Mouse (Mus musculus): Measurements from ENCODE around the gene Tnfaip3. TPM values are rescaled to one million over a fixed set of nuclear protein-coding genes. Genes with fewer than 3 reads are reported as not detected.

Tnfaip3 gene
- polyA plus RNA-seq, 1 experiment from 2014 or later = 1.9 TPM

- Histone ChIP-seq H3K9me3 (no peaks in the 10 kb centered on the region), H3K4me2 (no peak overlapping the region), H3K36me3 (no peaks in the 10 kb centered on the region), H3K27ac (no peak overlapping the region), H3K4me1 (replicated peaks) (0 out of 2 replicates have a peak, but pooled peaks cover 6% of the 10 kb centered on the region), H3K4me3 (no peak overlapping the region), H3K27me3 (no peaks in the 10 kb centered on the region), H3K9ac (no peak overlapping the region)
- ATAC-seq (ENCODE audit: low FRiP score) = no peak
- 27% methylated on average over 2 of the region's 2 CpGs for WGBS
Observed at GRCm38 (mm10) chr10:18987046-18987906, 28.2 kb downstream of the Tnfaip3 start.

GRCm38 (mm10) chr10:18985516-18985915 lies 29.9 kb downstream of the Tnfaip3 start:
- no peak overlapping the region for H3K4me3 ChIP-seq
- no peaks in the 10 kb centered on the region for H3K9me3 ChIP-seq
- H3K9ac ChIP-seq = no peak overlapping the region
- no peak overlapping the region for H3K4me2 ChIP-seq
- no peak overlapping the region for H3K27ac ChIP-seq
- no peak for ATAC-seq (ENCODE audit: low FRiP score)
- WGBS = 88% methylated on average over 3 of the region's 3 CpGs
- no peaks in the 10 kb centered on the region for H3K36me3 ChIP-seq
- H3K27me3 ChIP-seq = no peaks in the 10 kb centered on the region
- H3K4me1 ChIP-seq (replicated peaks) = 0 out of 2 replicates have a peak, but pooled peaks cover 6% of the 10 kb centered on the region

- H3K4me3 ChIP-seq = no peak overlapping the region
- H3K36me3 ChIP-seq = no peaks in the 10 kb centered on the region
- H3K9me3 ChIP-seq = no peaks in the 10 kb centered on the region
- 85% methylated on average over 6 of the region's 6 CpGs for WGBS
- no peak overlapping the region for H3K9ac ChIP-seq
- H3K4me2 ChIP-seq = no peak overlapping the region
- H3K27ac ChIP-seq = no peak overlapping the region
- no peak for ATAC-seq (ENCODE audit: low FRiP score)
- H3K4me1 ChIP-seq (replicated peaks) = 0 out of 2 replicates have a peak, but pooled peaks cover 6% of the 10 kb centered on the region
- no peaks in the 10 kb centered on the region for H3K27me3 ChIP-seq
Observed at GRCm38 (mm10) chr10:18983514-18983913, 31.9 kb downstream of the Tnfaip3 start.

- WGBS = 88% methylated on average over 3 of the region's 3 CpGs
- no peak overlapping the region for H3K27ac ChIP-seq
Observed at GRCm38 (mm10) chr10:18974486-18974885, 41.0 kb downstream of the Tnfaip3 start.

GRCm38 (mm10) chr10:18966893-18967292 lies 48.6 kb downstream of the Tnfaip3 start:
- Histone ChIP-seq H3K9ac (no peak overlapping the region), H3K4me3 (no peak overlapping the region), H3K4me2 (no peak overlapping the region), H3K36me3 (no peaks in the 10 kb centered on the region), H3K9me3 (no peaks in the 10 kb centered on the region), H3K4me1 (replicated peaks) (no peaks in the 10 kb centered on the region), H3K27ac (no peak overlapping the region), H3K27me3 (no peaks in the 10 kb centered on the region)
- no peak for ATAC-seq (ENCODE audit: low FRiP score)
- 93% methylated on average over 10 of the region's 10 CpGs for WGBS

More at GRCm38 (mm10) chr10:18974486-18974885, 41.0 kb downstream of the Tnfaip3 start:
- Histone ChIP-seq H3K4me1 (replicated peaks) (no peaks in the 10 kb centered on the region), H3K4me3 (no peak overlapping the region), H3K36me3 (no peaks in the 10 kb centered on the region), H3K9ac (no peak overlapping the region), H3K27me3 (no peaks in the 10 kb centered on the region), H3K4me2 (no peak overlapping the region), H3K9me3 (no peaks in the 10 kb centered on the region)
- no peak for ATAC-seq (ENCODE audit: low FRiP score)

- H3K4me2 ChIP-seq = no peak overlapping the region
- no peak overlapping the region for H3K4me3 ChIP-seq
- ATAC-seq (ENCODE audit: low FRiP score) = no peak
- no peak overlapping the region for H3K9ac ChIP-seq
- H3K27me3 ChIP-seq = no peaks in the 10 kb centered on the region
- H3K9me3 ChIP-seq = no peaks in the 10 kb centered on the region
- H3K36me3 ChIP-seq = no peaks in the 10 kb centered on the region
- 87% methylated on average over 4 of the region's 4 CpGs for WGBS
- H3K27ac ChIP-seq = no peak overlapping the region
- no peaks in the 10 kb centered on the region for H3K4me1 ChIP-seq (replicated peaks)
Observed at GRCm38 (mm10) chr10:18965601-18966000, 49.9 kb downstream of the Tnfaip3 start.

GRCm38 (mm10) chr10:18964856-18965255 lies 50.6 kb downstream of the Tnfaip3 start:
- 80% methylated on average over 7 of the region's 7 CpGs for WGBS
- no peak for ATAC-seq (ENCODE audit: low FRiP score)
- no peaks in the 10 kb centered on the region for H3K9me3 ChIP-seq
- H3K27me3 ChIP-seq = no peaks in the 10 kb centered on the region
- no peak overlapping the region for H3K4me3 ChIP-seq
- no peak overlapping the region for H3K27ac ChIP-seq
- H3K36me3 ChIP-seq = no peaks in the 10 kb centered on the region
- H3K4me2 ChIP-seq = no peak overlapping the region
- no peak overlapping the region for H3K9ac ChIP-seq
- H3K4me1 ChIP-seq (replicated peaks) = no peaks in the 10 kb centered on the region

- Histone ChIP-seq H3K9ac (no peak overlapping the region), H3K4me2 (no peak overlapping the region), H3K27ac (no peak overlapping the region), H3K9me3 (no peaks in the 10 kb centered on the region), H3K27me3 (no peaks in the 10 kb centered on the region), H3K4me3 (no peak overlapping the region), H3K36me3 (no peaks in the 10 kb centered on the region), H3K4me1 (replicated peaks) (no peaks in the 10 kb centered on the region)
- no peak for ATAC-seq (ENCODE audit: low FRiP score)
- 73% methylated on average over 14 of the region's 14 CpGs for WGBS
Observed at GRCm38 (mm10) chr10:18959777-18960492, 55.5 kb downstream of the Tnfaip3 start.

GRCm38 (mm10) chr10:18953706-18954071 lies 61.8 kb downstream of the Tnfaip3 start:
- H3K36me3 ChIP-seq = no peaks in the 10 kb centered on the region
- H3K9me3 ChIP-seq = no peaks in the 10 kb centered on the region
- no peak overlapping the region for H3K9ac ChIP-seq
- WGBS = 42% methylated on average over 1 of the region's 1 CpGs
- no peak overlapping the region for H3K4me2 ChIP-seq
- H3K27ac ChIP-seq = no peak overlapping the region
- no peak for ATAC-seq (ENCODE audit: low FRiP score)
- no peak overlapping the region for H3K4me3 ChIP-seq
- no peaks in the 10 kb centered on the region for H3K27me3 ChIP-seq
- H3K4me1 ChIP-seq (replicated peaks) = no peaks in the 10 kb centered on the region

GRCm38 (mm10) chr10:18953011-18953705 lies 62.3 kb downstream of the Tnfaip3 start:
- no peaks in the 10 kb centered on the region for H3K9me3 ChIP-seq
- no peak overlapping the region for H3K4me3 ChIP-seq
- ATAC-seq (ENCODE audit: low FRiP score) = no peak
- no peak overlapping the region for H3K27ac ChIP-seq
- no peaks in the 10 kb centered on the region for H3K4me1 ChIP-seq (replicated peaks)
- H3K9ac ChIP-seq = no peak overlapping the region
- no peak overlapping the region for H3K4me2 ChIP-seq
- no peaks in the 10 kb centered on the region for H3K27me3 ChIP-seq
- H3K36me3 ChIP-seq = no peaks in the 10 kb centered on the region

Measured in hindbrain, embryonic 13.5 days (tissue).